Mouse (Mus musculus) cerebellum, adult 2 months (tissue): ENCODE results near the gene Npnt.

Source experiments
- CTCF ChIP-seq: fragments of 200-500 bp; IDR thresholded peaks from 2 replicates; pipeline ENCODE4 v1.5.1; 2011; ENCODE audit warnings: low read depth, mild to moderate bottlenecking, control low read depth, low read length, moderate library complexity, borderline replicate concordance; ENCODE audit not compliant: insufficient read depth
- POLR2A ChIP-seq: fragments of 200-500 bp; IDR thresholded peaks from 2 replicates; pipeline ENCODE4 v1.6.1; 2011; ENCODE audit warnings: low read length, control low read depth, borderline replicate concordance; ENCODE audit not compliant: insufficient read depth

DNA sequence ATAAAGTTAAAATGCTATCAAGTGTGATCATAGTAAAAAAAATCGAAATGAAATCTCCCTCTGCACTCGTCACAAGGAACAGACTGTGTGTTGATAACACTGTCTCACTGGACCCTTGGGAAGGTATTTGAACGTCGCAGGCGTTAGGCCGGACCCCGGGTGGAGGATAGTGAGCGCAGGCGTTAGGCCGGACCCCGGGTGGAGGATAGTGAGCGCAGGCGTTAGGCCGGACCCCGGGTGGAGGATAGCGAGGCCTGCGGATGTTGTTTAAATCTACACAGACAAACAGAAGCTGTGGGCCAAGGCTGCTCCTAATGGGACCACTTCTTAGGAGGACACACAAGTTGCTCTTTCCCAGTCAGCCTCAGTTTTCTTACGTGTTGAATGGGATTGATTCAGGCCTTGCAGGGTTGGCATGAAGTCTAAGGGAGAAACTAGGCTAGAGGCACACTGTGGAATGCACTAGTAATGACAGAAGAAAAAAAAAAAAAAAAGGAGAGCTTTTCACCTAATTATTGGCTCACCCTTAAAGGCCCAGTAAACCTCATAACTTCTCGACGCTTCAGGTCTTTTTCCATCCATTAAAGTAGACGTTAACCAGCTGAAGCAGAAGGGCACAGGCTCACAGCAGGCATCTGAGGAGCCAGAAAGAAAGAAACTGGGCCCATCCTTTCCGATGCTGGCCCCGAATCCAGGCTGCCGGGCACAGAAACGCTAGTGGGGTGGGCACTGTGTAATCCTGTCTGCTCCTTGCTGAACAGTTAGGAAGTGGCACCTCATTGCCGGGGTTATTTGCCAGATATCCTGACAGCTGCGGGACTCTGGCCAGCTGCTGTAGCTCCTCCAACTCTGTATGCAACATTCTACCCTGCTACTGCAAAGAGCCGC is 98.0 kb downstream of the Npnt start:
- TF ChIP-seq POLR2A (no peak), CTCF (no peak)
